Mouse (Mus musculus) urinary bladder, adult 2 months (tissue): Measurements from ENCODE around the gene Dnajc10. TPM values are rescaled to one million over a fixed set of nuclear protein-coding genes. Genes with fewer than 3 reads are reported as not detected.

Source experiments
- DNase-seq: peaks from one replicate; pipeline ENCODE4 v3.0.0; 2022; ENCODE audit warnings: low spot score
- polyA plus RNA-seq: library from polyadenylated mRNA; depleted of rRNA; stranded (reverse); fragments of >200 nt; gene quantifications from 2 replicates; pipeline ENCODE4 v1.2.3, GENCODE M21; 2012; rRNA removed

The Dnajc10 gene
- 44.5 and 47.1 TPM in 2 replicates for polyA plus RNA-seq

DNA sequence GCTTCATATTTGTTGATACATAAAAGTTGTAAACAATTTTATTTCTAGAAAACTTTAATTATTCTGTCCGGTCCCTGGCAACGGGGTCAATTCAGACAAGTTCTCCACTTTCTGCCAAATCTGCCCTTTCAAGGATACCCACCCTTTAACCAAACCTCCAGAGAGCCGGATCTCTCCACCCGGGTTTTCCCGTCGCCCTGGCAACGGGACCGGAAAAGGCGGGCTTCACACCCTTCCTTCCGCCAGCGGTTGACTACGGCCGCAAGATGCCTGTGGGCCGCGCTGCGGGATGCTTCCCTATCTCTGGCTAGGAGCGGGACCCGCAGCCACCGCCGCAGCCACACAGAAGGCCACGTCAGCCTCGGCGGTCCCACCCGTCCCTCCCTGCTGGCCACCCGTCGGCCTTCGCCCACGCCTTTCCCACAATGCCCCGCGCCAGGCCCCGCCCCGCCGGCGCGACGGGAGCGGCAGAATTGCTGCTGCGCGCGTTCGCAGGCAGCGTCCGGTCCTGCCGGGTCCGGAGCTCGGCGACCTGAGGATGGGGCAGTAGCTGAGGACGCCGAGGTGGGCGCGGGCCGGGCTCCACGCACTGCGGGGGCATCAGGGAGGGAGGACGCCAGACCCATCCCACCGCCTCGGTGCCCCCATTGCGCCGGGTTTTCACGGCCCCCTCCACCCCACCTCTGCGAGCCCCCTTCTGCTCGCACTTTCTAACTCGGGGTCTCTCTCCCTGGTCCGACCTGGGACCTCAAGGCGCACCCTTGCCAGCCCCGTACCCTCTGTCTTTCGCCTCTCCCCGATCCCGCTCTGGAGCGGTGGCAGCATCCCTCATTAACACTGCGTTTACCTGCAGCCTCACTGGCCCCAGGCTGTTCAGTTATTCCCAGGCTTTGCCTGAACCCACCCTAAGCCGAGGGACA, at the start of gene Dnajc10:
TSS of gene Dnajc10 (plus strand) at position 225 of the 920 bp plus-strand sequence.
- peak; percentile 94 for DNase-seq

DNA sequence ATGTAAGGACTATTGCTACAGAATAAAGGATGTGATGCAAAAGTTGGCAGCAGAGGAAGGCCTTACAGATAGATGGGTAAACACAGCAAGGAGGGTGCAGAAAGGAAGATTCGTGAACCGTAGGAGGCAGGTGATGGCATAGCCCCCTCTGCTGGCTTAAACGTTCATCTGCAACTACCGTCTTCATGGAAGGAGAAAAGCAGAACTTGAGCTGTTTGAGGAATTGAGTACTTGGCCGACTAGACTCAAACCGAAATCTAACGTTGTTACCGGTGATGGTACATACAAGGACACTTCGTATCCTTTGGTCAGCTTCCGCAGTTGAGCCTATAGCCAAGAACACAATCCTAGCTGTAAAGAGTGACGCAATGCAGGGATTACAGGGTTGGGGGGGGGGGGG, 48.4 kb upstream of the Dnajc10 start:
- DNase-seq: no peak

DNA sequence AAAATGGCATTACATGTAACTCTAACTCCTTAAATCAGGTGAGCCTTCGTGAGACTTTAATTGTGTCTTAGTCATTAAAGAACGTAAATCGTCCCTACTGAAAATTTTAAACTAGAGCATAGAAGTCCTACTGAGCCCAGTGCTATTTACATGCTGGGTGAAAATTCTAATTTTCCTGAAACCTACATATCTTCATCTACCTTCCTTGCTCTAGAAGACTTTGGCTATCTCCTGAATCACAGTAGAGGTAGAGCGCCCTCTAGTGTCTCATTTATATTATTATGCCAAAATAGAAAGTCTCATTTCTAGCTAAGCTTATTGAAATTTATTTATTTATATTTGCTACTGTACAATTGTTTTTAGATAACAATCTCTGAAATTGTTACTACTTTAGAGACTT, 47.2 kb upstream of the Dnajc10 start:
- DNase-seq: no peak

DNA sequence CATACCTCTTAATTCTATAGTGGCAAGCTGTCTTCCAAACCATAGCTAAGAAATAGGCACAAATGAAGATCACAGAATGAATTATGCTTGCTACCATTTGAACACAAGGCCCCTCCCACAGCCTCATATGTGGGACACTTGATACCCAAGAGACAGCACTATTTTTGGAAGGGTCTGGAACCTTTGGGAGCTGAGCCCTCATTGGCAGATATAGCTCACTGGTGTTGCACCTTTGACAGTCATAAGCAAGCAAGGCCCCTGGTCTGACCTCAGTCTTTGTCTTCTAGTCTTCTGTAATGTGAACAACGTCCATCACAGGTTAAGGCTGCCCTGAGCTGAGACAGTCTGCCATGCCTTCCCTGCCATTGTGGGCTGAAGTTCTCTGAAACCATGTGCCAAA, 43.8 kb upstream of the Dnajc10 start:
- DNase-seq: no peak

DNA sequence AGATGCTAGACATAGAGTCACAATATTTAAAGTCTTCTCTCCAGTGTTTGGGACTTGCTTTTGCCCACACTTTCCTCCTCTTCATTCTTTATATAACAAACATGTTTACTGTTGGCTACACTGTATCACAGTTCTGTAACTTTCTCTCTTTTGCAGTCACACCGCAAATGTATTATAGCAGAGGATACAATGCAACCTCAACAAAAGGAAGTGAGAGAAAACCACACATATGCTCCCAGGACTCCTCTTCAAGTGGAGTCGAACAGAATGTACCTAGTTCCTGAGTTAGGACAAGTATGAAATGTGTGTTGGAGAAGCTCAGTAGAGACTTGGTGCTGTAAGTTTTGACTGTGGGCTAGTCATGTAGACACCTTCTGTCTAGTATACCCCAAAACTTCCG, 42.2 kb upstream of the Dnajc10 start:
- DNase-seq: no peak

DNA sequence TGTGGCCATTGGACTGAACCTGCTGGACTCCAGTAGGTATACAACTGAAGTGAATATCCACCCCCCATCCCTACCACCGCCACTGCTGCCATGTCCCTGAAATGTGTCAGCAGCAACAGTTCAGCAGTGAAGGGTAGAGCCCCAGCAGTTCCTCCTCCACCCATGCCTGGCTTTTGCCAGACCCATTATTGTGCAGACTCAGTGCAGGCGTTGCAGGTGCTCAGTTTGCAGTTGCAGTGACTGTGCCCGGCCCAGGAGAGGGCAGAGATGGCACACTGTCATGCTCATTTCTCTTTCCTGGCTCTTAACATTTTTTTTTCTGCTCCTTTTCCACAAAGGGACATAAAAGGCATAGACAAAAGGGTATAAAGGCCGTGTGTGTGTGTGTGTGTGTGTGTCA, 41.5 kb upstream of the Dnajc10 start:
- no peak for DNase-seq

DNA sequence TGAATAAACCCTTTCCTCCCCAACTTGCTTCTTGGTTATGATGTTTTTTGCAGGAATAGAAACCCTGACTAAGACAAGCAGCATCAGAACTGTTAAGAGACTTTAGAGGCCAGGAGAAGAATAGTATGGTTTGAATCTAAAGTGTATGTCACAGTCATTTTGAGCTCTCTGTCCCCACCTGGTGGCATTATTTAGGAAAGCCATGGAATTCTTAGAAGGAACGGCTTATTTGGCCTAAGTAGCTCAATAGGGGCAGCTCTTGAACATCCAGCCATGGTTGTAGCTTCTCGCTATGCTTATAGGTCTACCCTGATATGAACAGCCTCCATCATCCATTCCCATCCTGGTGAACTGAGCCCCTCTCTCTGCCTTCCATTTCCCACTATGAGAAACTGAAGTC, 40.1 kb upstream of the Dnajc10 start:
- no peak for DNase-seq

DNA sequence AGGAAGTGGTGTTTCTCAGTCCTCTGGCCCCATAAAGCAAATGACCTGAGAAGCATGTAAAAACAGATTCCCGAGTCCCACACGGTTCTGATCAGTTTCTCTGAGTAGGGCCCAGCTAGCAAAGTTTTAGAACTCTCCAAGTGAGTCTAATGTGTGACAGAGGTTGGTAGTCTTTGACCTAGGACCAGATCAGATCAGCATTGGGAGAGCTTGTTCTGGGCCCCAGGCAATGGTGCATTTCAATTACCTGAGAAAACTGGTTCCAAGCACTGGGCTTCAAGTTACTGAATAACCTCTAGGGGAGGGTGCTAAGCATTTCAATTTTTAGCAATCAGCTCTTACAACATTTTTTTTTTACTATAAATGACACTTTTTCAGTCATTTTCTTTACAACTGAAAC, 33.1 kb upstream of the Dnajc10 start:
- no peak for DNase-seq

DNA sequence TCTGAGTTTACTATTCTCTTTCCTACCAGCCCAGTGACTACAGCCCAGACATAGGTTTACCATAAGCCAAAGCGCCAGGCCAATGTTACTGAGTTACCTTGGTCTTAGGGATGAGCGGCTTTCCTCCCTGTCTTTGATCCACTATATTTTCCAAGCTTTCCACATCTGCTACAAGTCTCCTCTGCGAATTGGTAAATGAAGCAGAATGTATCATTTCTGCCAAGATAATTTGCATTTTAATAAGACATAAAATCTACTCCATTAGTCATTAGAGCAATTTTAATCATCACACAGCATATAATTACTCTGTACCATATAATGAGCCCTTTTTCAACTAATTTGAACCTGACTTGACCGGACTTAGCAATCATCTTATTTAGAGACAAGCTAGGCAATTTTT, 28.9 kb upstream of the Dnajc10 start:
- DNase-seq: no peak

DNA sequence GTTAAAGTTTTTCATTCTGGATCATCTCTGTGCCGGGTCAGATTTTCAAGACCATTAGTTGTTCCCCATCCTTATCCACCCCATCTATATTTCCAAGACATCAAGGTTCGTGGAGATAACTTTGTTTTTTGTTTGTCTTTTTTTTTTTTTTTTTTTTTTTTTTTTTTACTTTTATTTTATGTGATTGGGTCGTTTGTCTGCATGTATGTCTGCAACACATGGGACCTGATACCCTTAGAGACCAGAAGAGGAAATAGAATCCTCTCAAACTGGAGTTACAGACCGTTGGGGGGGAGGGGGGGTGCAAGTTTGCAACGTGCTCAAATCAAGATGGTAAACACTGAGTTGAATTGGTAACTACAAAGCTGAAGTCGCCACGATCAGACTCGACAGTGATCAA, 23.1 kb upstream of the Dnajc10 start, which contains the start of gene Prdx6b:
TSS of gene Prdx6b (plus strand) at position 301 of the 400 bp plus-strand sequence.
- DNase-seq: no peak

DNA sequence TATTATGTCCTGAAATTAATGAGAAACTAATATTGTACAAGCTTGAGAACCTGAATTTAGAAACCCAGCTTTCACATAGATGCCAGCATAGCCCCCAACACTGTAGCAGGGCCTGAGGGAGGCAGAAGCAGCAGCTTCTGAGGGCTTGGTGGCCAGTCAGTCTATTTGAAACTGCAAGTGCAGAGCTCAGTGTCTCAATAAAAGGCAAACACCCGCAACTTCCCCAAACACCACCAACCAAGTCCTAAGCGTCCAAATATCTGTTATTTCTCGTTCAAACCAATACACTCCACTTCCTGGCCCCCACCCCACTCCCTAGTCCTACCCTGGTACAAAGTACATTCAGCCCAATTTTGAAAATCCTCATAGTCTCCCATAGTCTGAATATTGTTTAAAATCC, 16.9 kb upstream of the Dnajc10 start:
- DNase-seq: no peak

DNA sequence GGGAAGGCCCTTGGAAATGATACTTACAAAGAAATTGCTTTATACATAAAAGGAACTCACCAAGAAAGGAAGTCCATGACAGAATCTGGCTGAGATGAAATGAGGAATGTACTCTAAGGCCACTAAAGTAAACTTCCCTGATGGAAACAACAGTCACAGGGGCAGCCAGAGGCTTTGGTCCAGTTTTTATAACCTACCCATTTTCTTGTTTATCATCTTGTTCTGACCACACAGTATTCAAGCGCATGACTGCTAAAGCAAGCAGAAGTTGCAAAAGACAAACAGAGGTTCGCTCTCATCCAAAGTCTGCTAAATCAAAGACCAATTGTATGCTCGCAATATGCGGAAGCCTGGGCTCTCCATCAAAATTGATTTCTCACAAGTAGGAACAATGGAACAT, 14.5 kb upstream of the Dnajc10 start:
- no peak for DNase-seq

DNA sequence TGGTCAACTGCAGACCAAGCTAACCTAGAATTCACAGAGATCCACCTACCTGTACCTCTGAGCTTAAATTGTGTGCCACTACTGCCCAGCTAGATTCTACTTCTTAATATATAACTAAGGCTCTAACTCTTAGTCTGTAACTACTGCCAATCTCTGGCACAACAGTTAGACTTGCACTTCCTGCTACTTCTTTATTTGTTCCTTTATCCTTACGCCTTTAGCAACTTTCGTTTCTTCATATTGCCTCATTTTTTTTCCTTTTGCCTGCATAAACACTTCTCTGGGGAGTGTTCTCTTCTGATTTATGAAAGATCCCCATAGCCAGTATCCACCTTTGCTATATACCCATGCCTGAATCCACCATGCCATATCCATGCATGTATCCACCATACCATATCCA, 11.3 kb upstream of the Dnajc10 start:
- no peak for DNase-seq

DNA sequence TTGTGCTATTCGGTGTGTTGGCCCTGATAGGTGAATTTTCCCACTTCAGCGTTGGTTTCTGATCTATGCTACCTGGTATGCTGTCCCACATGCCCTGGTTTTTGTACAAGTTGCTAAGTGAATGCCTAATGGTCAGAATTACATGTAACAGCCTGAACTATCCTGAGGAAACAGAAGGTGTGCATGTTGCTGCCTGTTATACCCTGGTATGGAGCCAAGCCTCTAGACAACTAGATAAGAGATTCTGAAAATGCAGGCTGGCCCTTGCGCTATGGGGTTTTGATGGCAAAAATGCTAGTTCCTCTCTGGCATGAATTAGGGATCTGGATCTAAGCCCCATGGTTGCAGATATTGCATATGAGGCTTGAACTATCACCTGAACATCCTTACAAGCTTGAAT, 7.6 kb upstream of the Dnajc10 start:
- DNase-seq: no peak

DNA sequence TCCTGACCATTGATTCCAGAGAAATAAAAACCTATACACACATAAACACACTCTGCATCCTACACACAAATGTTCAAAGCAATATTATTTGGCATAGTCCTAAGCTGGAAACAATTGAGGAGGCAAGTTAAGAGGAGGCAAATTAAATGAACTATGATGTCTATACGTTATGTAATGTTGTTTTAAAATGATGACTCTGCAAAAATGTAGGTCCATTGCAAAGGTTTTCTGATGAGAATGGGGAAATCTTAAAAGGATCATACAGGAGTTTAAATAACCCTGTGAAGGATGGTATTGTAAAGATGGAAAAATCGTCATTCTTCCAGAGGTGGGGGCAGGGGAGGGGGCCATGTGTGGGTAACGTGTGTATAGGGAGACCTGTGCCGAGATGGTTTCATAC, 5.5 kb upstream of the Dnajc10 start:
- DNase-seq: no peak

DNA sequence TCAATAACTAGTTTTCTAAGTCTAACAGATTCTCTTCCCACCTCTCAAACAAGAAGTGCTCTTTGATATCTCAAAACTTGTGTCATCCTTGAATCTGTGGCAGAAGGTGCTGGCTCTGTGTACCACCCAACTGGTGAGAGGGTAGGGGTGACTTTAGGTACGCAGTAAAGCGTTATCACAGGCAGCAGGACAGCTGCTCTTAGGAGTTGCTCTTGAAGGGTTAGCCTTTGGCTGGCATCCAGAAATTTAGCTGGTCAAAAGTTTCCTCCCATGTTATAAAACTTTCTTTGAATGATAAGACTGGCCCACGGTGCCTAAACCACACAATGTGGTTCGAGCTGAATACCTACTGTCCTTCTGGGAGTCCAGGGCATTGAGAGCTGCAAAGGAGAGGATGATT, 4.5 kb upstream of the Dnajc10 start:
- DNase-seq: no peak

DNA sequence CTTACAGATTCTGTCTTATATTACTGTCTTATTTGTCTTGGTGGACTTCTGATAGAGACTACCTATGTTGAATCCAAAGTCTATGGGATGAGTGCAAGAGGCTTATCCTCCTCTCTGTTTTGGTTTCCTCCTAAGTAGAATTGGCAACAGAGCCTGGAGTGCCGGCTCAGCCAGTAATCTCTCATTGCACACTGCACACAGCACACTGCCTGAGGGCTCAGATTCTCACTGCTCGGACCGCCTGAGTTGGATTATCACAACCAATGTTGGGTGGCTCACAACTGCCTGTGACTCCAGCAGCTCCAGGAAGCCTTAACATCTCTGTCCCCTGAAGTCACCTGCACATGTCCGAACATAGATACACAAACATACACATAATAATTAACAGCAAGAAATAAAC, 3.9 kb upstream of the Dnajc10 start:
- no peak for DNase-seq

DNA sequence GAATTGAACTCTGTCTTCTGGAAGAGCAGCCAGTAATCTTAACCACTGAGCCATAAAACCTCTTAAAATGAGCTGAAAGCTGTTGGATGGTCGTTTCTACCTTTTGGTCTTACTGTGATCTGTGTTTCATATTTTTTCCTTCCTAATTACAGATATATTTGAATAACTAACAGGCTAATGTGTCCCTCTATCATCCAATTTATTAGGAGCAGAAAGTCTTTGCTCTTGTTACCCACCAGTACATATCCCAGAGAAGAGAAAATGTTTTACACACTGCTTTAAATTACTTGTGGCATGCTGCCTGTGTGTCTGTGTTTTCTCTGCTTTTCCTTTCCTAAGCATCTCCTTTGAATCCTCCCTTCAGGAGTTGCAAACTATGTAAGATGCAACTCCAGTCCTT, 1.1 kb upstream of the Dnajc10 start:
- no peak for DNase-seq

DNA sequence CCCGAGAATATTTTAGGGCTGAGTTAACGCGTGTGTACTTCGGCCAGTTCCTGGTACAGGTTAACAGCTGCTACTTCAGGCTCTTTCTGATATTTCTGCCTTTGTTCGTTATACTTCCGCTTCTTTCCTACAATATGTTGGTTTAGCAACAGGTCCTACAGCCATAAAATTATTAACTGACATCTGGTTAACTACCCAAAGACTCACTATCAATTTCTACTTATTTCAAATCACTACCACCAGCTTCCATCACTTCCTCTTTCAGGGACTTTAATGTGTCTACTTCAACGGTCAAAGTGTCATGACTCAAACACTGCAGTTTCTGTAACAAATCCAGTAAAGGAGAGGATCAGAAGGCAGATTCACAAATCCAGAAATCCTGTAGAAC, 418 bp upstream of the Dnajc10 start:
- no peak for DNase-seq

DNA sequence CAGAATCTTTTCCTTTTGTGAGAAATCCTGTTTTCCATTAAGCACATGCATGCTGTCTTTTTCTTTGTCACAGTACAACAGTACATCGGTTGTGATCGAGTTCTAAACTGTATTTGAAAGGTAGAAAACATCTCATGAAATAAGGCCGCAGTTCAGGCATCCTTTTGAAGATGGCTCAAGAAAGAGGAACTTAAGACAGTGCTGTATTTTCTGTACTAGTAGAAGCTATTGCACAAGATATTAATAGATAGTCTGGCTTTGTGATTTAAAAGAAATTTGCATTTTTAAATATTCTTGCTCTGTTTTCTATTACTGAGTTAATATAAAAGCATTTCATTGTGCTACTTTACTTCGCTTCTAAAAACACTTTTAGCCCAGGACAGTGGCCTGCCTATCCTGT, 7.6 kb downstream of the Dnajc10 start:
- DNase-seq: no peak

DNA sequence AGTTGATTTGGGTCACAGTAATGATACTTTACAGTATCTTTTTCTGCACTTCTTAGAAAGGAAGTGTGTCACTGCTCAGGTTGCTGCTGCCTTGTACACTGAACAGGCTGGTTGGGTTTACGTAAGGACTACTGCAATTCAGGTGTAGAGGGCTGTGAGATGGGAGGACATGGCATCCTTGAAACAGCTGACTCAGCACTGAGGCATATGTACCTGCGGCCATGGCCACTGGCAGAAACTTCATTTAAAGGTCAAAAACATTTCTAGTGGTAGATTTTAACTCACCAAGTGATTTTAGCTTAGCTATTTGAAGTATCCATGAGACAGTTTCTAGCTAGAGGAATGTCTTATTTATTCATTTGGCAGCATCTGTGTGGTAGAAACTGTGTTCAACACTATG, 10.5 kb downstream of the Dnajc10 start:
- no peak for DNase-seq

DNA sequence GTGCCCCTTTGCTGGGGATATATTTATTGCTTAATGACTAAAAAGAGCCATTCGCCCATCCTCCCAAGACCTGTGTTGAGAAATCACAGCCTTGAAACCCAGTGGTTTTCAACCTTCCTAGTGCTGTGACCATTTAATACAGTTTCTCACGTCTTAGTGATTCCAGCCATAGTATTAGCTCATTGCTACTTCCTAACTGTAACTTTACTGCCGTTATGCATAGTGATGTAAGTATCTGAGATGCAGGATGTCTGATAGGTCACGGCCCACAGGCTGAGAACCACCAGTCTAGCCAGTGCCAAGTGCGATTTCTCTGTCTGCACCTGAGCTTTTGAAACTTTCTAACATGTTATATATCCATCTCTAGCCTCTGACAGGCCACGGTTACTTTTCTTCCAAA, 12.0 kb downstream of the Dnajc10 start:
- no peak for DNase-seq

DNA sequence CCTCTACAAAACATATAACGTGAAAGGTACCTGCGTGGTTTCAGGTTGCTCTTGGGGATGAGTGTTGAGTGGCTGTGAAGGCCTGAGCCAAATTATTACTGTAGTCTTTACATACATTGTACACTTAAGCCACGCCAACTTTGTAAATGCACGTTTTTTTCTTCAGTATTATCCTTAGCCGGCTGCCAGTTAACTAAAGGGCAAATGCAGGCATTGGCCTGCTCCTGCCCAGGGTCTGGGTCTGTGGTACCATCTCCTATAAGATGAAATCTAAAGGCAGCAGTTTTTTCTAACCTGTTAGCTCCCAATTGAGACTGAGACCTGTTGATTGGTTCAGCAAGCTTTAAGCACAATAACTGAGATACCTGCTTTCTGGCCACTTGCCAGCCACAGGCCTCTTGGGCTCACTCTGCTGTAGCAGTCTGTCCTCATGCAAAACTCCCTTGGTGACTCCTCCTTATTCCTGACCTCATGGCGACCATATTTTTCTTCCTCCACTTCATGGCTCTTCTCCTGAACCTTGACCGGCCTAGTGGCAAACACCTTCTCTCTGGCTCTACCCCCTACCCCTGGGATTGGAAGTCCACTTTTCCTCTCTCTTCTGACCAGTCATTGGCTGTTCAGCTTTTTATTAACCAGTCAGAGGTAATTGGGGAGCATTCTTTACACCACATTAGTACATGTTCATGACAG, 13.8 kb downstream of the Dnajc10 start:
- DNase-seq: no peak
